Mouse (Mus musculus) megakaryocyte, embryonic 14.5 days (primary cell): ENCODE measurements around the gene Peli1. TPM values are rescaled to one million over a fixed set of nuclear protein-coding genes. Genes with fewer than 3 reads are reported as not detected.

ENCODE experiments used
- H3K27me3 ChIP-seq: replicated peaks from 2 replicates; pipeline ENCODE3; 2012; ENCODE audit warnings: inconsistent platforms
- H3K36me3 ChIP-seq: replicated peaks from 2 replicates; pipeline ENCODE3; 2012; ENCODE audit warnings: low read length, inconsistent platforms, mixed read lengths
- H3K4me1 ChIP-seq: 2 replicates; pipeline ENCODE4 v1.6.1; 2012; ENCODE audit warnings: inconsistent platforms
- H3K4me3 ChIP-seq: replicated peaks from 2 replicates; pipeline ENCODE3; 2012; ENCODE audit warnings: moderate library complexity, mild to moderate bottlenecking, inconsistent platforms
- H3K9me3 ChIP-seq: 2 replicates; pipeline ENCODE4 v1.6.1; 2012; ENCODE audit warnings: inconsistent platforms
- FLI1 ChIP-seq: IDR thresholded peaks from 2 replicates; pipeline ENCODE4 v1.6.1; 2012; ENCODE audit warnings: low read length, inconsistent platforms, mixed read lengths
- GATA1 ChIP-seq: IDR thresholded peaks from 3 replicates; pipeline ENCODE4 v1.6.1; 2012; ENCODE audit warnings: mixed read lengths, low read length, inconsistent platforms, borderline replicate concordance
- polyA plus RNA-seq: library from polyadenylated mRNA; stranded (reverse); fragments of >175 nt; gene quantifications from 2 replicates; pipeline ENCODE4 v1.2.3, GENCODE M21; 2012; ENCODE audit warnings: low replicate concordance; ENCODE audit not compliant: insufficient read depth

The Peli1 gene
- polyA plus RNA-seq, 1 experiment: 13.1 TPM

- H3K4me3 ChIP-seq: no peak overlapping the region
- H3K9me3 ChIP-seq: no peaks in the 10 kb centered on the region
- H3K36me3 ChIP-seq: peaks cover 41% of the 10 kb centered on the region
- H3K27me3 ChIP-seq: no peaks in the 10 kb centered on the region
- TF ChIP-seq FLI1: no peak
- no peak for TF ChIP-seq GATA1
- H3K4me1 ChIP-seq: peaks cover 73% of the 10 kb centered on the region
Observed at GRCm38 (mm10) chr11:21105393-21105792, 14.3 kb downstream of the Peli1 start.

GRCm38 (mm10) chr11:21107120-21107519 lies 16.0 kb downstream of the Peli1 start:
- TF ChIP-seq FLI1: no peak
- TF ChIP-seq GATA1: no peak
- H3K36me3 ChIP-seq: peaks cover 36% of the 10 kb centered on the region
- H3K9me3 ChIP-seq: no peaks in the 10 kb centered on the region
- H3K27me3 ChIP-seq: no peaks in the 10 kb centered on the region
- peaks cover 62% of the 10 kb centered on the region for H3K4me1 ChIP-seq
- H3K4me3 ChIP-seq: peak overlapping the region; percentile 75

- no peaks in the 10 kb centered on the region for H3K27me3 ChIP-seq
- H3K4me1 ChIP-seq: peaks cover 60% of the 10 kb centered on the region
- peaks cover 30% of the 10 kb centered on the region for H3K36me3 ChIP-seq
- H3K4me3 ChIP-seq: no peak overlapping the region
- no peaks in the 10 kb centered on the region for H3K9me3 ChIP-seq
- TF ChIP-seq FLI1: no peak
- TF ChIP-seq GATA1: no peak
Observed at GRCm38 (mm10) chr11:21109279-21109678, 18.2 kb downstream of the Peli1 start.

GRCm38 (mm10) chr11:21114516-21114915 lies 23.4 kb downstream of the Peli1 start:
- Histone ChIP-seq H3K4me1 (peaks cover 62% of the 10 kb centered on the region), H3K4me3 (peak overlapping the region; percentile 66), H3K36me3 (peaks cover 28% of the 10 kb centered on the region), H3K9me3 (no peaks in the 10 kb centered on the region), H3K27me3 (no peaks in the 10 kb centered on the region)
- TF ChIP-seq GATA1 (no peak), FLI1 (no peak)

GRCm38 (mm10) chr11:21115804-21116203 lies 24.7 kb downstream of the Peli1 start:
- no peaks in the 10 kb centered on the region for H3K9me3 ChIP-seq
- H3K27me3 ChIP-seq: no peaks in the 10 kb centered on the region
- no peak overlapping the region for H3K4me3 ChIP-seq
- peaks cover 68% of the 10 kb centered on the region for H3K4me1 ChIP-seq
- peaks cover 29% of the 10 kb centered on the region for H3K36me3 ChIP-seq
- TF ChIP-seq FLI1 (no peak), GATA1 (no peak)

- no peak overlapping the region for H3K4me3 ChIP-seq
- H3K9me3 ChIP-seq: no peaks in the 10 kb centered on the region
- peaks cover 31% of the 10 kb centered on the region for H3K36me3 ChIP-seq
- H3K27me3 ChIP-seq: no peaks in the 10 kb centered on the region
- TF ChIP-seq FLI1 (no peak), GATA1 (no peak)
- peaks cover 74% of the 10 kb centered on the region for H3K4me1 ChIP-seq
Observed at GRCm38 (mm10) chr11:21116623-21117295, 25.7 kb downstream of the Peli1 start.

- no peaks in the 10 kb centered on the region for H3K9me3 ChIP-seq
- H3K4me3 ChIP-seq: peak overlapping the region; percentile 75
- TF ChIP-seq FLI1: no peak
- no peak for TF ChIP-seq GATA1
- peaks cover 28% of the 10 kb centered on the region for H3K36me3 ChIP-seq
- H3K4me1 ChIP-seq: peaks cover 71% of the 10 kb centered on the region
- H3K27me3 ChIP-seq: no peaks in the 10 kb centered on the region
Observed at GRCm38 (mm10) chr11:21121737-21122136, 30.6 kb downstream of the Peli1 start.

GRCm38 (mm10) chr11:21122399-21122798 lies 31.3 kb downstream of the Peli1 start:
- no peaks in the 10 kb centered on the region for H3K27me3 ChIP-seq

GRCm38 (mm10) chr11:21131692-21132091 lies 40.6 kb downstream of the Peli1 start:
- TF ChIP-seq FLI1 (no peak), GATA1 (no peak)
- H3K4me3 ChIP-seq: no peak overlapping the region

More at GRCm38 (mm10) chr11:21122399-21122798, 31.3 kb downstream of the Peli1 start:
- Histone ChIP-seq H3K9me3 (no peaks in the 10 kb centered on the region), H3K4me3 (peak overlapping the region; percentile 65), H3K4me1 (peaks cover 66% of the 10 kb centered on the region), H3K36me3 (peaks cover 26% of the 10 kb centered on the region)
- TF ChIP-seq FLI1 (no peak), GATA1 (no peak)

GRCm38 (mm10) chr11:21134875-21135451 lies 43.9 kb downstream of the Peli1 start:
- Histone ChIP-seq H3K4me1 (peaks cover 56% of the 10 kb centered on the region), H3K4me3 (no peak overlapping the region), H3K27me3 (no peaks in the 10 kb centered on the region), H3K9me3 (no peaks in the 10 kb centered on the region), H3K36me3 (peaks cover 46% of the 10 kb centered on the region)
- no peak for TF ChIP-seq GATA1
- no peak for TF ChIP-seq FLI1

More at GRCm38 (mm10) chr11:21131692-21132091, 40.6 kb downstream of the Peli1 start:
- peaks cover 39% of the 10 kb centered on the region for H3K4me1 ChIP-seq
- no peaks in the 10 kb centered on the region for H3K9me3 ChIP-seq
- H3K27me3 ChIP-seq: no peaks in the 10 kb centered on the region
- peaks cover 21% of the 10 kb centered on the region for H3K36me3 ChIP-seq
